Mouse (Mus musculus) adrenal gland, postnatal 0 days (tissue): ENCODE results near the gene Gm13275. TPM values are rescaled to one million over a fixed set of nuclear protein-coding genes. Genes with fewer than 3 reads are reported as not detected.

Source experiments
- polyA plus RNA-seq: library from polyadenylated mRNA; unstranded; fragments of >200 nt; fragmentation: Nextera tagmentation; extraction: Ambion mirVana; gene quantifications from 2 replicates; pipeline ENCODE4 v1.2.1, GENCODE M21; 2015

Gene Gm13275
- polyA plus RNA-seq, 1 experiment from 2014 or later = not detected

Other genes starting within 250 kb of the Gm13275 start
- not detected in 2 replicates for gene Ifna15, start 236.2 kb upstream of the Gm13275 start, polyA plus RNA-seq
- not detected in 2 replicates for gene Ifna14, start 222.7 kb upstream of the Gm13275 start, polyA plus RNA-seq
- gene Ifna9, start 202.1 kb upstream of the Gm13275 start, polyA plus RNA-seq = not detected in 2 replicates
- gene Ifna12, start 191.1 kb upstream of the Gm13275 start, polyA plus RNA-seq = not detected in 2 replicates
- gene C87499, start 160.1 kb upstream of the Gm13275 start, polyA plus RNA-seq = not detected in 2 replicates
- gene Ifna13, start 150.0 kb upstream of the Gm13275 start, polyA plus RNA-seq = not detected in 2 replicates
- gene Ifna16, start 117.6 kb upstream of the Gm13275 start, polyA plus RNA-seq = not detected in 2 replicates
- not detected in 2 replicates for gene Ifna2, start 110.6 kb upstream of the Gm13275 start, polyA plus RNA-seq
- gene Ifnab, start 103.1 kb upstream of the Gm13275 start, polyA plus RNA-seq = not detected in 2 replicates
- gene Gm26566, start 72.7 kb upstream of the Gm13275 start, polyA plus RNA-seq = 0.43 and 0.80 TPM in 2 replicates
- 46.9 and 55.5 TPM in 2 replicates for gene Klhl9, start 72.0 kb upstream of the Gm13275 start, polyA plus RNA-seq
- gene Gm13271, start 39.6 kb upstream of the Gm13275 start, polyA plus RNA-seq = not detected in 2 replicates
- 0.28 TPM in 1 of 2 replicates, not detected in the other for gene Gm13283, start 34.4 kb upstream of the Gm13275 start, polyA plus RNA-seq
- 0.35 TPM in 1 of 2 replicates, not detected in the other for gene Gm13290, start 20.7 kb upstream of the Gm13275 start, polyA plus RNA-seq
- not detected in 2 replicates for gene Gm13289, start 17.6 kb upstream of the Gm13275 start, polyA plus RNA-seq
- gene Gm13272, start 14.6 kb upstream of the Gm13275 start, polyA plus RNA-seq = not detected in 2 replicates
- gene Ifnz, start 12.4 kb upstream of the Gm13275 start, polyA plus RNA-seq = not detected in 2 replicates
- not detected in 2 replicates for gene Gm13276, start 8.8 kb upstream of the Gm13275 start, polyA plus RNA-seq
- not detected in 2 replicates for gene Gm13277, start 5.9 kb upstream of the Gm13275 start, polyA plus RNA-seq
- not detected in 2 replicates for gene Gm13278, start 2.9 kb upstream of the Gm13275 start, polyA plus RNA-seq
- not detected in 2 replicates for gene Gm13279, start 2.9 kb downstream of the Gm13275 start, polyA plus RNA-seq
- gene Gm13285, start 5.2 kb downstream of the Gm13275 start, polyA plus RNA-seq = 0.70 and 1.2 TPM in 2 replicates
- gene Gm13287, start 8.8 kb downstream of the Gm13275 start, polyA plus RNA-seq = not detected in 2 replicates
- gene Gm13288, start 11.0 kb downstream of the Gm13275 start, polyA plus RNA-seq = not detected in 2 replicates
- gene Ifna7, start 21.7 kb downstream of the Gm13275 start, polyA plus RNA-seq = not detected in 2 replicates
- not detected in 2 replicates for gene Ifna11, start 25.5 kb downstream of the Gm13275 start, polyA plus RNA-seq
- not detected in 2 replicates for gene Ifna6, start 32.9 kb downstream of the Gm13275 start, polyA plus RNA-seq
- not detected in 2 replicates for gene Ifna5, start 41.0 kb downstream of the Gm13275 start, polyA plus RNA-seq
- gene Ifna4, start 47.4 kb downstream of the Gm13275 start, polyA plus RNA-seq = not detected in 2 replicates
- not detected in 2 replicates for gene Ifna1, start 55.6 kb downstream of the Gm13275 start, polyA plus RNA-seq
- not detected in 2 replicates for gene Ifne, start 85.7 kb downstream of the Gm13275 start, polyA plus RNA-seq